Mouse (Mus musculus): Measurements from ENCODE around the gene Zfp239.

Gene Zfp239

GRCm38 (mm10) chr6:117907301-117907978 is 45.5 kb downstream of the Zfp239 start:
- DNase-seq (ENCODE audit: low spot score) = peak; percentile 77

- DNase-seq (ENCODE audit: low spot score) = no peak
These were observed 46.1 kb downstream of the Zfp239 start for GRCm38 (mm10) chr6:117907979-117908355.

- no peak for DNase-seq (ENCODE audit: low spot score)
These were observed 46.6 kb downstream of the Zfp239 start for GRCm38 (mm10) chr6:117908424-117908900.

- DNase-seq (ENCODE audit: low spot score) = no peak
These were observed 48.3 kb downstream of the Zfp239 start for GRCm38 (mm10) chr6:117910120-117910661.

- no peak for DNase-seq (ENCODE audit: low spot score)
These were observed 52.6 kb downstream of the Zfp239 start for GRCm38 (mm10) chr6:117914541-117914940.

- no peak for DNase-seq (ENCODE audit: low spot score)
These were observed 54.4 kb downstream of the Zfp239 start for GRCm38 (mm10) chr6:117916205-117916736.

- DNase-seq (ENCODE audit: low spot score) = peak; percentile 58
These were observed 55.0 kb downstream of the Zfp239 start for GRCm38 (mm10) chr6:117916737-117917426.

DNA sequence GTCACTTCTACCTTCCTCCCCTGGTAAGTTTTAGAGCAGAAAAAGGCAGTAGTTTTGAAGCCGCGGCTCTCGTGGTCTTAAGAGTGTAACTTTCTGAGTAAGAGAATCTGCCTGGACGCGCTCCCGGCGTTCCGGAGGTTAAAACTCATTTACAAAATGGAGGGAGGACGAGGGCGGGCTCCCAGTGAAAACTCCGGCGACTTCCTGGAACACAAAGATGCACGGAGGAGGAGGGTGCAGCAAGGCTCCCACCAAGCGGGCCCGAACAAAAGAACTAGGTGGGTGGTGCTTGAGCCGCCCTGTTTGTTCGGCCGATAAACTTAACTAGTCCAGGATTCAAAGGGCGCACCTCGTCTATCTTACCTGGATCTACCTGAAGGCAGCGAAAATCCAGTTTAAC is 55.7 kb downstream of the Zfp239 start:
- peak; percentile 53 for DNase-seq (ENCODE audit: low spot score)

DNA sequence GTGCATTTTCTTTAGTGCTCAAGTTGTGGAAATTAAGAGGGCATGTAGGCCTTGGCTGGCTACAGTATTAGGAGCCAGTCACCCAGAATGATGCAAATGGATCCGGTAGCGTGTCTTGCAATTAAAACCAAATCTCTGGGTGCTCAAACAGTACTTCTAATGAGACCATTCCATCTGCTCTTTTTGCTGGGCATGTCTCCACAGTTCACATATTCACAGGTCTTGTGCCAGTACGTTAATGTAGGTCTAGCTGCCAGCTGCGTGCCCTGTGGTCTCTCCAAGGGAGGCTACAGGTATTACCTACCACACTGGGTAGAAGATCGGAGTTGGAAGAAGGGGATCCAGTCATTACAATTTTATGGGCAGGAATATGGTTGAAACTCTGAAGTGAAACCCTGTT is 56.1 kb downstream of the Zfp239 start:
- DNase-seq (ENCODE audit: low spot score) = no peak

DNA sequence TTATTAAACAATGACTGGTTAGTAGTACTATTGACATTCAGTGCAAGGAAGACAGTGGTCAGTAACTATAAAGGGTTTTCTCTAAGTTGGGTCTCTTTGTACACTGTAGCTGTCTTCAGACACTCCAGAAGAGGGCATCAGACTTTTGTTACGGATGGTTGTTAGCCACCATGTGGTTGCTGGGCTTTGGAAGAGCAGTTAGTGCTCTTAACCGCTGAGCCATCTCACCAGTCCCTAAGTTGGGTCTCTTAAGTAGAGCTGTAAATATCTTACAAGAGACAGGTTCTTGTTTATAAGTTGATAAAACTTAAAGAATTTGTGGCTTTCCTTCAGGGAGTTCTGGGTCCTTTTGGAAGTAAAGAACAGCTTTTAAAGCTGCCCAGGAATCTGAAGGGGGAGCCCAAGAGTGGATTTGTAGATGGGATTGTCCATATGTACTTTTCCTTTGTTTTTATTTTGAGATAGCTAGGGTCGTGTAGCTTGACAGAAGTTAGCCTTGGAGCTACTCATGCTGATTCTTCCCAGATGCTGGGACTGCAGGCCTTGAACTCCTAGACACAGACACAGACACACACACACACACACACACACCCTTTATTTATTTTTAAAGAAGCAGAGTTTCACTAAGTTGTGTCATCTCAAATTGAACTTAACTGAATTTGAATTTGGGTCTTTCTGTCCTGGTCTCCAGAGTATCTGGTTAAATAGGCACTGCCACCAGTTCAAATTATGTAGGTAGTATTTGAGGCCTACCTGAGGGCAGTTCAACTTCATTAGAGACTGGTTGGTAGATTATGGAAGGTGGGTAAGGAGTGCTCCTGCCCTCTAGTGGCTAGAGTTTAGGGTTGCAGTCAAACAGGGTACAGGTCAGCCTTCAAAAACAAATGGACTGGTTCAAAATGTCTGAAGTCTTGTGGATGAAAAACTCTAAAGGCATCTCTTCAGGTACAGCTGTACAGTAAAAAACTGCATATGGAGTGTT is 59.0 kb downstream of the Zfp239 start:
- DNase-seq (ENCODE audit: low spot score) = no peak

GRCm38 (mm10) chr6:117922041-117922440 is 60.1 kb downstream of the Zfp239 start:
- no peak for DNase-seq (ENCODE audit: low spot score)
